Mouse (Mus musculus) midbrain, embryonic 15.5 days (tissue): ENCODE data around the gene Gm20388. TPM values are rescaled to one million over a fixed set of nuclear protein-coding genes. Genes with fewer than 3 reads are reported as not detected.

Experiments
- ATAC-seq: fragments of 200-750 bp; cut with Nextera tagmentation; replicated peaks from 2 replicates; pipeline ENCODE4 v1.8.0; 2017; ENCODE audit warnings: moderate TSS enrichment
- H3K27ac ChIP-seq: fragments of 300-500 bp; sonication (generic); 2 replicates; pipeline ENCODE4 v1.5.1; 2015; ENCODE audit warnings: mild to moderate bottlenecking, inconsistent platforms
- H3K27me3 ChIP-seq: fragments of 300-500 bp; sonication (generic); replicated peaks from 2 replicates; pipeline ENCODE4 v1.6.1; 2015; ENCODE audit warnings: inconsistent platforms
- H3K36me3 ChIP-seq: fragments of 300-500 bp; sonication (generic); replicated peaks from 2 replicates; pipeline ENCODE4 v1.6.1; 2015; ENCODE audit warnings: inconsistent platforms
- H3K4me1 ChIP-seq: fragments of 300-500 bp; sonication (generic); 2 replicates; pipeline ENCODE4 v1.6.1; 2015; ENCODE audit warnings: inconsistent platforms
- H3K4me2 ChIP-seq: fragments of 300-500 bp; sonication (generic); 2 replicates; pipeline ENCODE4 v1.6.1; 2015; ENCODE audit warnings: inconsistent platforms, mild to moderate bottlenecking, moderate library complexity
- H3K4me3 ChIP-seq: fragments of 300-500 bp; sonication (generic); 2 replicates; pipeline ENCODE4 v1.5.1; 2015; ENCODE audit warnings: mild to moderate bottlenecking, inconsistent platforms
- H3K9ac ChIP-seq: fragments of 300-500 bp; sonication (generic); 2 replicates; pipeline ENCODE4 v1.6.1; 2015; ENCODE audit warnings: mild to moderate bottlenecking, inconsistent platforms
- H3K9me3 ChIP-seq: fragments of 300-500 bp; sonication (generic); 2 replicates; pipeline ENCODE4 v1.6.1; 2016; ENCODE audit warnings: inconsistent platforms
- WGBS: fragments of 180-500 bp; shearing (Covaris S2); methylation state at CpG from one replicate; pipeline ENCODE4 v1.1.7; 2015; ENCODE audit warnings: mixed read lengths; 5-methylcytosine and 5-hydroxymethylcytosine counted together
- polyA plus RNA-seq: library from polyadenylated mRNA; unstranded; fragments of >200 nt; fragmentation: Nextera tagmentation; extraction: Ambion mirVana; gene quantifications from 2 replicates; pipeline ENCODE4 v1.2.1, GENCODE M21; 2015

The Gm20388 gene
- polyA plus RNA-seq, 1 experiment from 2014 or later = 5.6 TPM

DNA sequence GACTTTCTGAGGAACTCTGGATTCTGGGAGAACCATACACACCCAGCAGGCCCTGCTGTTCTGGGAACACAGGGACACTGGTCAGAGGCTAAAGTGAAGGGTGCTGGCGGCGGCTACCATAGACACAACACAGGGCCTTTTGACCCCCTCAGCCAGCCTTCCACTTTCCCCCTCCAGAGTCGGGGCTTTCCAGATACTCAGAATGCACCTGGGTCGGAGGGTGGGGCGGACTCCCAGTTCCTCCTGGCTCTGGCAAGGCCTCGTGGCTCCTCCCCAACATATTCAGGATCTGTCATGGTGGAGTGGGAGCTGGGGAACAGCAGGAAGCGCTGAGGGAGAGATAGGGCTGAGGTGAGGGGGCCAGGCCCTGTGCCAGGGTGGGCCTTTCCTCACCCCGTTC is 2781.5 kb downstream of the Gm20388 start:
- Histone ChIP-seq H3K4me1 (no peaks in the 10 kb centered on the region), H3K4me3 (no peak overlapping the region), H3K9me3 (no peaks in the 10 kb centered on the region), H3K9ac (no peak overlapping the region), H3K27ac (no peak overlapping the region), H3K4me2 (no peak overlapping the region), H3K36me3 (no peaks in the 10 kb centered on the region), H3K27me3 (no peaks in the 10 kb centered on the region)
- 80% methylated on average over 8 of the region's 8 CpGs for WGBS
- no peak for ATAC-seq

DNA sequence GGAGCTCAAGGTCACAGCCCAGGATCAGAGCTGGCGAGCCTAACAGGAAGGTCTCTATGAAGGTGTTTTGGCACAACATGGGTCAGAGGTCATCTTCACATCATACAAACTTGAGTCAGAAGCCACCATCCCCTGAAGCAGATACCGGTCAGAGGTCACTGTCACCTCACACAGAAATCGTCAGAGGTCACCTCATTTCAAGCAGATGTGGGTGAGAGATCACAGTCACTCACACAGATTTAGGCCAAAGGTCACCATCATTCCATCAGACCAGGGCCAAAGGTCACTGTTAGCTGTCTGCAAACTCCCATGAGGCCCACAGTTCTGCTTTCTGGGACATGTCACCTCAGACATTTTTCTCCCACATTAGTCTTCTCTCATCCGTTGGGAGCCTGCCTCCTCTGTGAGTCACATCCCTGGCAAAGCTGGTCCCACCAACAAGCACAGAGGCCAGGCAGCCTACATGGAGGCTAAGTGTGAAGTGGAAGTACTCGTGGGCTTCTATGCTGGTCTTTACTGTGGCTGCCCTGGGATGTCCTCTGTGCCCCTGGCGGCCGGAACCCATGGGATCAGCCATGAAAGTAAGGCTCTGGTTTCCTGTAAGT is 2784.9 kb downstream of the Gm20388 start:
- Histone ChIP-seq H3K9me3 (no peaks in the 10 kb centered on the region), H3K27ac (no peak overlapping the region), H3K36me3 (no peaks in the 10 kb centered on the region), H3K4me1 (no peaks in the 10 kb centered on the region), H3K27me3 (no peaks in the 10 kb centered on the region), H3K4me2 (no peak overlapping the region), H3K9ac (no peak overlapping the region), H3K4me3 (no peak overlapping the region)
- ATAC-seq = no peak
- 63% methylated on average over 7 of the region's 7 CpGs for WGBS

DNA sequence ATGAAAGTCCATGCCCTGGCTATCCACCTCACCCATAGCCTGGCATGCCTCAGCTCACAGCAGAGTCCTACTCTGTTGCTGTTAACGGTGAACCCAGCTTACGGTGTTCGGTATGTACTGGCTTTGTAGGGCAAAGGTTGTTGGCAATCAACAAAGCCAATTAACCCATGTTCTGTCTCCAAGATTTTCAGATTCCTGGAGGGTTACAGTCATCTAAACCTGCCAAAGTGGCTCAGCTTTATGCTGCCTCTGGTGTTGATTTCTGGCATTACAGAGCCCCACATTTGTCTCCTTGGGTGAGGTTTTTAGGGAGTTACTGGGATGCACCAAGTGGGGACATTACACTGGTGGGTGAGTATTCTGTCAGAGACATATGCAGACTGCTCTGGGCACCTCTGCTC is 2786.5 kb downstream of the Gm20388 start:
- Histone ChIP-seq H3K9me3 (no peaks in the 10 kb centered on the region), H3K36me3 (no peaks in the 10 kb centered on the region), H3K27me3 (no peaks in the 10 kb centered on the region), H3K4me3 (no peak overlapping the region), H3K9ac (no peak overlapping the region), H3K4me2 (no peak overlapping the region), H3K4me1 (no peaks in the 10 kb centered on the region), H3K27ac (no peak overlapping the region)
- 82% methylated on average over 3 of the region's 3 CpGs for WGBS
- ATAC-seq = no peak

DNA sequence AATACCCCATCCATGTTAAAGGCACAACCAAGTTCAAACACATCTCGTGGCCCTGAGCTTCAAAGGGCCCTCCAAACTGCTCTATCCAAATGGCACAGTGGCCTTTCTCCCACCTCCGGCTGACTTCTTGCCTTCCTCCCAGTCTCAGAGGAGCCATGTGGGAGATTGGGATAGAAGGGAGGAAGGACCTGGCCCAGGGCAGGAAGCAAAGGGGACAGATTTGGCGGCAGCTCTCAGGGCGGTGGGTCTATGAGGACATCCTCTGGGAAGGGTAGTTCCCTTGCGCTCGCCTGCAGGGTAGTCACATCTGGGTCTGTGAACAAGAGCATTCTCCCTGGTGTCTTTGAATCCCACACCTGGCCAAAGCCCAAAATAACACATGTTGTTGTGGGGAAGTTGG is 2786.9 kb downstream of the Gm20388 start:
- ATAC-seq = no peak
- 83% methylated on average over 6 of the region's 6 CpGs for WGBS
- Histone ChIP-seq H3K36me3 (no peaks in the 10 kb centered on the region), H3K9me3 (no peaks in the 10 kb centered on the region), H3K27ac (no peak overlapping the region), H3K27me3 (no peaks in the 10 kb centered on the region), H3K4me2 (no peak overlapping the region), H3K4me3 (no peak overlapping the region), H3K4me1 (no peaks in the 10 kb centered on the region), H3K9ac (no peak overlapping the region)

DNA sequence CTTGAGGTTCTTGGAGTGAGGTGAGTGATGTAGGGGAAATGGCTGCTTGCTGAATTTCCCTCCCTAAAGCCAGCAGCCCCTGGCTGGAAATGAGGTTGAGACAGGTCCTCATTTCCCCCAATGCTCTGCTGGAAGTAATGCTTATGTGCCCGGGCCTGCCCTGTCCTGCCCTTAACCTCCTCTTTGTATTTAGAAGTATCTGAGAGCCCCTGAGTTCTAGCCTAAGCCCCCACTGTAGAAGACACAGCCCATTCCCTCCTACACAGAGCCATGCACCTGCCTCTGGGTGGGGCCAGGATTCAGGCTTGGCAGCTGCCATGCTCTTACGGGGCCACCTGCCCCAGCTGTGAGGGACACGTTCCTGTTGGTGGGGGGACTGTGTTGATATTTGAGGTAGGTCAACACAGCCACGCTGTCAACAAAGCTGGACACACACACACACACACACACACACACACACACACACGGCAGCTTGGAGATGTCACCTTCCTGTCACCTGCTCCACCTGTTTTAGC is 2787.7 kb downstream of the Gm20388 start:
- WGBS = 86% methylated on average over 5 of the region's 5 CpGs
- Histone ChIP-seq H3K9me3 (no peaks in the 10 kb centered on the region), H3K36me3 (no peaks in the 10 kb centered on the region), H3K27me3 (no peaks in the 10 kb centered on the region), H3K4me1 (no peaks in the 10 kb centered on the region), H3K4me2 (no peak overlapping the region), H3K27ac (no peak overlapping the region), H3K4me3 (no peak overlapping the region), H3K9ac (no peak overlapping the region)
- ATAC-seq = no peak

DNA sequence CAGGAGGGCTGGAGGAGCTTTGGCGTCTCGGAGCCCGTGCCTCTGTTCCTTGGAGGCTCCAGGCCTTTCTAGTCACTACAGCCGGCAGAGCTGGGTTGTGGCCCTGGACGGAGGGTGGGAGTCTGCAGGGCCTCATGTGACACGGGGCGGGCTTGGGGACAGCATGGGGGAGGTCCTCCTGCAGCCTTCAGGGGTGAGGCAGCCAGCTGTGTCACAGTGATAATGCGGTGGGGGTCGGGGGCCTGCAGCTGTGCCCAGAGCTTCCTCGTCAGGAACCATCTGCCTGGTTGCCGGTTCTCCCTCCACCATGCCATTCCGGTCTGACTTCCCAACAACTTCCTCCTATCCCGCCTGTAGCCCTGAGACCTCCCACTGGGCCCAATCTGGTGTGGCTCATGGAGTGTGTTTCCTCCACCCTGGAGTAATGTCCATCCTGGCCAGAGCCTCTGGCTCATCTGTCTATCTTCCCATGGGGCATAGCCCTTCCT is 2788.4 kb downstream of the Gm20388 start, which contains the start of gene Cbfa2t3:
Gene Cbfa2t3, minus strand, starts transcription at position 105 of the 488 bp plus-strand sequence.
- H3K4me3 ChIP-seq = no peak within 1 kb of the TSS
- H3K27ac ChIP-seq = no peak within 1 kb of the TSS
- no peak within 1 kb of the TSS for H3K9ac ChIP-seq
- H3K9me3 ChIP-seq = no peaks in the 10 kb centered on the region
- H3K36me3 ChIP-seq = no peaks in the 10 kb centered on the region
- H3K4me2 ChIP-seq = no peak within 1 kb of the TSS
- H3K27me3 ChIP-seq = no peaks in the 10 kb centered on the region
- no peak for ATAC-seq
- no peaks in the 10 kb centered on the region for H3K4me1 ChIP-seq
- 64% methylated on average over 13 of the region's 13 CpGs for WGBS

DNA sequence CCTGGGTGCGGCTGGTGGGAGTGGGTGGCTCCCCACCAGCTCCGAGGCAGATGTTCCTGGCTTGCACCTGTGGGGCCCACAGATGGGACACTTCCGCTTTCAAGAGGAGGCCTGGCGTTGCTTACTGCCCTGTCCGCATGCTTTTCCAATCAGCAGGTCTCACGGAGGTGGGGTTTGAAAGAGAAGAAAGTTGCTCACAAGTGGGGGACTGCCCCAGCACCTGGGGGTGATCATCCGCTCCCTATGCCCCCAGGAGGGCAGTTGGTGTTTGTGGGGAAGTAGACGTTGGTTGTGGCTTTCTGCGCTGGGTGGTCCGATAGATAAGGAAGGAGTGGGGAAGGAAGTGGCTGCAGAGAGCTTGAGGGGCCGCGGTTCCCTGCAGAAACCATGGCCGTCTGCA is 2790.0 kb downstream of the Gm20388 start:
- no peak for ATAC-seq

DNA sequence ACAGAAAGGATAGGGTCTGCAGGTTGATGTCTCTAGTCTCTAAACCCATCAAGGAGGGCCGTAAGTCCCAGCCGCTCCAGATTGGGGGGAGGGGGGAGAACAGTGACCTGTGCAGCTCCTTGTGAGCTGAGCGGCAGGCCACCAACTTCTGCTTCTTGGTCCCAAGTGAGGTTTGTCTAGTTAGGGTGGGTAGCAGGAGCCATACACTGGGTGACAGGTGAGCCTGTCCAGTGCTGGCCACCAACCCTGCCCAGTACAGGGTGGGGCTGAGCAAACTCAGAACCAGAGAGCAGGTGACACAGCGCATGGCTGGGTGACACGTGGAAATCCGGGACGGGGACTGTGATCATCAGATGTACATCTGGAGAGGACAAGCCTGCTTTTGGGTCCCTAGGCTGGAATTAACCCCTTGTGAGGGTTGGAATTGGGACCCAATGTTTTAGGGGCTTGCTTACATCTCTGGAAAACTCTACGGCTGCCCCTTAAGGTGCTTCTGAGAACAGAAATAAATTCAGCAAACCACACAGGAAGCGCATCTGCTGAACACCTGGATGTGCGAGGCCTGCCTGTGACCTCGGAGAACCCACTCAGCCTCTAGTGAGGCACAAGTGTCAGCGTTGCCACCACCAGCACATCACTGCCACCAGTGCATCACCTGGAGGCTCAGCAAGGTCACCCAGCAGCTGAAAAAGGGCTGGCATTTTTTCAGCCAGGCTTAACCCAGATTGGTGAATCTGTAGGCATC is 2791.0 kb downstream of the Gm20388 start:
- WGBS = 91% methylated on average over 12 of the region's 12 CpGs
- H3K4me3 ChIP-seq = no peak overlapping the region
- ATAC-seq = no peak
- H3K27ac ChIP-seq = no peak overlapping the region
- no peak overlapping the region for H3K9ac ChIP-seq
- no peaks in the 10 kb centered on the region for H3K9me3 ChIP-seq
- H3K4me2 ChIP-seq = no peak overlapping the region
- no peaks in the 10 kb centered on the region for H3K27me3 ChIP-seq
- no peaks in the 10 kb centered on the region for H3K36me3 ChIP-seq
- 0 out of 2 replicates have a peak, but pooled peaks cover 3% of the 10 kb centered on the region for H3K4me1 ChIP-seq

More for the DNA sequence above, 2790.0 kb downstream of the Gm20388 start:
- Histone ChIP-seq H3K4me3 (no peak overlapping the region), H3K9ac (no peak overlapping the region), H3K36me3 (no peaks in the 10 kb centered on the region), H3K4me1 (no peaks in the 10 kb centered on the region), H3K27ac (no peak overlapping the region), H3K4me2 (no peak overlapping the region), H3K27me3 (no peaks in the 10 kb centered on the region), H3K9me3 (no peaks in the 10 kb centered on the region)
- WGBS = 80% methylated on average over 13 of the region's 13 CpGs

DNA sequence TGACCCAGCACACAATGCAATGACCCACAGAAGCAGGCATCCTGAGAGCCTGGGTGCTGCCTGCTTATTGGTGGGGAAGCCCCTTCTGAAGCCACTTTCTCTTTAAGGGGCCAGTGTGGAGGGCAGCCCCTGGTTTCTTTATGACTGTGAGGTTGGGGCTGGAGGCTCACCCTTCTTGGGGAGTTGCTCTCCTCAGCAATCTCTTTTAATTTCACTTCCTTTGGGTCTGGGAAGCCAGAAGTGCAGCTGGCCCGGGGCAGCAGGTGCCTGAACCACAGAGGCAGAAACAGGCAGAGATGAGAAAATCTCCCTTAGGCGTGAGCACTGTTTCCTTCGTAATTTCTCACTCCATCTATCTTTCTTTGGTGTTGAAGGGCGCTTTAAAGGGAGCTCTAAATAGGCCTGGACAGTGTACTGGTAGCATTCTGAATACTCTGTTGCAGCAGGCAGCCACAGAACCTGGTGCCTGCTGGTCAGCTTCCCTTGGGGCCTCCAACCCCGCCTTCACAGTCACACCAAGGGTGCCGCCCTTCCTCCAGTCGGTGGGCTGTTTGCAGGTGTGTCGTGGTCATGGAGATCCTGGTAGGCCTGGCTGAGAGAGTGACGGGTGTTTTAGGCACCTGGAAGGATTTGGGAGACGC is 2791.8 kb downstream of the Gm20388 start:
- ATAC-seq = no peak
- Histone ChIP-seq H3K27ac (no peak overlapping the region), H3K9me3 (no peaks in the 10 kb centered on the region), H3K4me1 (0 out of 2 replicates have a peak, but pooled peaks cover 3% of the 10 kb centered on the region), H3K36me3 (no peaks in the 10 kb centered on the region), H3K4me2 (no peak overlapping the region), H3K9ac (no peak overlapping the region), H3K27me3 (no peaks in the 10 kb centered on the region), H3K4me3 (no peak overlapping the region)
- WGBS = 59% methylated on average over 10 of the region's 10 CpGs

DNA sequence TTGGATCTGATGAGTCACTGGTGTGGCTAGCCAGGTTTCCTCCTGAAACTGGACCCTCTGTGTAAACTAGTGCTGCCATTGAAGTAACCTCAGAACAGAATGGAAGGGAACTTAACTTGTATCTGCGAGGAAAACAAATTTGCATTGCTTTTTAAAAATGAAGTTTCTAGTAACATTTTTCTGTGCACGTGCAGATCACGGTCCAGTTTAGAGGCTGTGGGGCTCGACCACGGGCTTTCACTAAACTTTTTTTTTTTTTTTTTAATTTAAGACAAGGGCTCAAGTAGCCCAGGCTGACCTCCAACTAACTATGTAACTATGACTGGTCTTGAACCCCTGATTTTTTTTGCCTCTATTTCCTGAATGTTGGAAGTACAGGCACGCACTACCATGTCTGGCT is 2792.3 kb downstream of the Gm20388 start:
- H3K4me3 ChIP-seq = no peak overlapping the region
- no peaks in the 10 kb centered on the region for H3K9me3 ChIP-seq
- no peak for ATAC-seq
- H3K27ac ChIP-seq = no peak overlapping the region
- H3K4me1 ChIP-seq = 0 out of 2 replicates have a peak, but pooled peaks cover 3% of the 10 kb centered on the region
- H3K4me2 ChIP-seq = no peak overlapping the region
- 86% methylated on average over 6 of the region's 6 CpGs for WGBS
- no peaks in the 10 kb centered on the region for H3K27me3 ChIP-seq
- H3K9ac ChIP-seq = no peak overlapping the region
- H3K36me3 ChIP-seq = no peaks in the 10 kb centered on the region

DNA sequence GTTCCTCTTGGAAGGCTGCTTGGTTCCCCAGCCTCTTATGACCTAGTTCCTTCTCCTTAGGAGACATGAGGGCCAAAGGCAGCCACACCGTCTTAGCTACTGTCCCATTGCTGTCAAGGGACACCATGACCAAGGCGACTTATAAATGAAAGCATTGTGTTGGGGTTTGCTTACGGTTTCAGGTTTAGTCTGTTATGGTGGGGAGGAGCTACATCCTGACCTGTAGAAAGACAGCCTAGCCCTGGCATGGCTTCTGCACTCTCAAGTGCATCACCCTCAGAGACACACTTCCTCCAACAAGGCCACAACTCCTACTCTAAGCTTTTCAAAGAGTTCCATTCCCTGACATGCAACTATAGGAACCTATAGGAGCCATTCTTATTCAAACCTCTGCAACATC is 2794.0 kb downstream of the Gm20388 start:
- no peaks in the 10 kb centered on the region for H3K9me3 ChIP-seq
- H3K4me2 ChIP-seq = no peak overlapping the region
- H3K36me3 ChIP-seq = no peaks in the 10 kb centered on the region
- no peak overlapping the region for H3K4me3 ChIP-seq
- H3K27ac ChIP-seq = no peak overlapping the region
- H3K9ac ChIP-seq = no peak overlapping the region
- H3K27me3 ChIP-seq = no peaks in the 10 kb centered on the region
- no peak for ATAC-seq
- 0 out of 2 replicates have a peak, but pooled peaks cover 7% of the 10 kb centered on the region for H3K4me1 ChIP-seq
- 87% methylated on average over 3 of the region's 3 CpGs for WGBS

DNA sequence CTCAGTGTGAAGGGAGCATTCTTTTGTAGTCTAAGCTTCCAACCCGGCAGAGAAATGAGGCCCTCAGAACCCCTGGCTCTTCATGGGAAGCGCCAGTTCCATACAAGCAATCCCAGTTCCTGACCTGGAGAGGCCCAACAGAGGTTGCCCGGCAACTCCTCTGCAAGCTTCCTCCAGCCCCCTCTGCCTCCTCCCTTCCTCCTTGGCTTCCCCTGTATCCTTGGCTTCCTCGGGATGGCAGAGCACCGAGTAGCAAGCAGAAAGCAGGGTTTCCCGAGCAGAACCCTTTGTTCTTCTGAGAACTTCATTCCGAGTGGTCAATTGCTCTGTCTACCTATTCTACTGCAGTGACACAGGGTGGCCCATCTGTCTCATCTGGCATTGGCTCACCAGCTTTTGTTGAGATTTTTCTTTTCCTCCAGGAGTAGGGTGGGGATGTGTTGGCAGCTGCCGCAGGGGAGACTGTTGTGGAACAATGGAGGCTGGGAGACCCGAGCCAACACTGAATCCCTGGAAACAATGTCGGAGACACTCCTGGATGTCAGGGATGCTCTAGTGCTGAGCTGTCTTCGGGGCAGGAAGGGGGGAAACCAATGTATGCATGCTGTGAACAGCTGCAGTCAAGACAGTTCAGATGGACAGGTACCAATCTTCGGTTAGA is 2795.4 kb downstream of the Gm20388 start:
- Histone ChIP-seq H3K4me2 (no peak overlapping the region), H3K27me3 (no peaks in the 10 kb centered on the region), H3K9ac (no peak overlapping the region), H3K4me1 (0 out of 2 replicates have a peak, but pooled peaks cover 10% of the 10 kb centered on the region), H3K4me3 (no peak overlapping the region), H3K9me3 (no peaks in the 10 kb centered on the region), H3K36me3 (no peaks in the 10 kb centered on the region), H3K27ac (no peak overlapping the region)
- ATAC-seq = no peak
- WGBS = 25% methylated on average over 12 of the region's 12 CpGs
